In the genomic region with DNA sequence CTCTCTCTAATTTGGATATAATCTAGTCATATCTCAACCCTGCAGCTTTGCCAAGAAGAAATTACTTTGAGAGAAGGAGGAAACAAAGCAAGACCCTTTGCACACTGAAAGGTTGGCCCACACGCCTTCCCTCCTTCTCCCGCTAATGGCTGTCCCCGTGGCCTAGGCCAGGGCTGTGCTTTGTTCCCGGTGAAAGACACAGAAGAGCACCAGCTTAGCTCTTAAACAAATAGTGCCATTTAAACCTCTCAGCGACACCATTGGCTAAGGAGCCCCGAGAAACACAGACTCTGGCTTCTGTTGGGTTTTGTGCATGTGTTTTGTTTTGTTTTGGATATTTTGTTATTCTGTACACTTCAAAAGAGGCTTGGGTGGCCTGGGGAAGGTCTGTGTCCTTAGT, we compare ENCODE assay signal across 18 mouse cellular contexts. TPM values are rescaled to one million over a fixed set of nuclear protein-coding genes. Genes with fewer than 3 reads are reported as not detected.
DNase-seq lines count a peak whose midpoint lies in the region; ATAC-seq and TF ChIP-seq lines count a peak whose summit lies in the region.
"Had no signal": no experiment of that assay in that cellular context is flagged by ENCODE, and none has a peak within 500 bp of the region (broad histone marks: within the 10 kb centered on the region; RNA-seq: fewer than 3 reads in every experiment).

No protein-coding gene starts in this region.

- H3K4me3 ChIP-seq in forebrain, embryonic 14.5 days (ENCODE audit: low read depth, low read length) = no peak overlapping the region
- H3K4me3 ChIP-seq in forebrain, embryonic 12.5 days (replicated peaks) = no peak overlapping the region
- H3K4me3 ChIP-seq in midbrain, embryonic 11.5 days (ENCODE audit: low read depth, low read length) = no peak overlapping the region
- no peak overlapping the region for H3K4me3 ChIP-seq in midbrain, embryonic 14.5 days (replicated peaks; ENCODE audit: low read depth, low read length)
- H3K4me3 ChIP-seq in small intestine, adult 2 months (ENCODE audit: low read depth, low read length) = no peak overlapping the region
- H3K4me3 ChIP-seq: embryonic facial prominence, embryonic 10.5 days; embryonic facial prominence, embryonic 12.5 days; forebrain, embryonic 15.5 days had no signal

- no peak for ATAC-seq in forebrain, embryonic 14.5 days
- no peak for ATAC-seq in forebrain, embryonic 12.5 days (ENCODE audit: low FRiP score)
- peak; percentile 55; the same call in 1 of the 2 replicates for ATAC-seq in midbrain, embryonic 11.5 days (ENCODE audit: low FRiP score)
- no peak for ATAC-seq in midbrain, embryonic 14.5 days (ENCODE audit: low FRiP score, low TSS enrichment)
- ATAC-seq: forebrain, embryonic 15.5 days; forebrain, postnatal 0 days had no signal

- no peak overlapping the region for H3K27ac ChIP-seq in forebrain, embryonic 14.5 days (ENCODE audit: low read depth, low read length)
- no peak overlapping the region for H3K27ac ChIP-seq in forebrain, embryonic 12.5 days
- H3K27ac ChIP-seq in midbrain, embryonic 11.5 days (ENCODE audit: low read depth, low read length) = no peak overlapping the region
- H3K27ac ChIP-seq in midbrain, embryonic 14.5 days (replicated peaks; ENCODE audit: low read depth, low read length) = no peak overlapping the region
- 0 out of 2 replicates have a peak overlapping the region, but pooled peaks have one; percentile 23 for H3K27ac ChIP-seq in small intestine, adult 2 months (ENCODE audit: insufficient read depth, low read depth, low read length)
- H3K27ac ChIP-seq: embryonic facial prominence, embryonic 10.5 days; embryonic facial prominence, embryonic 12.5 days; forebrain, embryonic 15.5 days had no signal

- no peak for TF ChIP-seq CTCF in small intestine, adult 2 months (IDR thresholded peaks at IDR 0.05; ENCODE audit: extremely low read depth, insufficient read length, insufficient replicate concordance, low read depth, low read length)

- H3K9me3 ChIP-seq in forebrain, embryonic 14.5 days (replicated peaks; ENCODE audit: control insufficient read depth, low read length) = no peaks in the 10 kb centered on the region
- no peaks in the 10 kb centered on the region for H3K9me3 ChIP-seq in forebrain, embryonic 12.5 days
- no peaks in the 10 kb centered on the region for H3K9me3 ChIP-seq in midbrain, embryonic 11.5 days (ENCODE audit: control insufficient read depth, low read length)
- H3K9me3 ChIP-seq in midbrain, embryonic 14.5 days (ENCODE audit: control insufficient read depth, low read length) = no peaks in the 10 kb centered on the region
- H3K9me3 ChIP-seq: embryonic facial prominence, embryonic 10.5 days; embryonic facial prominence, embryonic 12.5 days; forebrain, embryonic 15.5 days had no signal

- no peaks in the 10 kb centered on the region for H3K36me3 ChIP-seq in forebrain, embryonic 14.5 days (ENCODE audit: control insufficient read depth, insufficient read depth, low read length)
- H3K36me3 ChIP-seq in forebrain, embryonic 12.5 days (replicated peaks) = no peaks in the 10 kb centered on the region
- no peaks in the 10 kb centered on the region for H3K36me3 ChIP-seq in midbrain, embryonic 11.5 days (ENCODE audit: control insufficient read depth, insufficient read depth, low read length)
- no peaks in the 10 kb centered on the region for H3K36me3 ChIP-seq in midbrain, embryonic 14.5 days (ENCODE audit: control insufficient read depth, insufficient read depth, low read length)
- H3K36me3 ChIP-seq in small intestine, adult 2 months (ENCODE audit: control insufficient read depth, insufficient read depth, low read length) = no peaks in the 10 kb centered on the region
- H3K36me3 ChIP-seq: embryonic facial prominence, embryonic 10.5 days; embryonic facial prominence, embryonic 12.5 days; forebrain, embryonic 15.5 days had no signal

- WGBS in forebrain, embryonic 14.5 days = 10% methylated on average over 6 of the region's 6 CpGs
- 12% methylated on average over 6 of the region's 6 CpGs for WGBS in forebrain, embryonic 12.5 days
- WGBS in midbrain, embryonic 11.5 days = 27% methylated on average over 6 of the region's 6 CpGs
- WGBS in midbrain, embryonic 14.5 days = 29% methylated on average over 6 of the region's 6 CpGs
- 36% methylated on average over 6 of the region's 6 CpGs for WGBS in small intestine, adult 2 months

- peak; percentile 23 for DNase-seq in forebrain, embryonic 14.5 days (ENCODE audit: low spot score)
- peak; percentile 86 for DNase-seq in midbrain, embryonic 11.5 days (ENCODE audit: low spot score, missing footprints)
- no peak for DNase-seq in midbrain, embryonic 14.5 days
- no peak for DNase-seq in layer of hippocampus, adult 9-10 months (ENCODE audit: low spot score)
- DNase-seq: adrenal gland, adult 2 months; adrenal gland, postnatal 10 days; adrenal gland, postnatal 25 days; cerebellum, adult 11-12 months; cerebellum, adult 2 months; cerebellum, adult 9-10 months; cerebellum, postnatal 10 days; cerebellum, postnatal 25 days; forebrain, postnatal 0 days had no signal

- TF ChIP-seq POLR2A in small intestine, adult 2 months (IDR thresholded peaks at IDR 0.05; ENCODE audit: low read depth, low read length) = no peak

- no peak overlapping the region for H3K9ac ChIP-seq in forebrain, embryonic 14.5 days (ENCODE audit: low read length)
- H3K9ac ChIP-seq in forebrain, embryonic 12.5 days = no peak overlapping the region
- no peak overlapping the region for H3K9ac ChIP-seq in midbrain, embryonic 11.5 days (ENCODE audit: low read length)
- H3K9ac ChIP-seq in midbrain, embryonic 14.5 days (replicated peaks; ENCODE audit: low read length) = no peak overlapping the region
- H3K9ac ChIP-seq: embryonic facial prominence, embryonic 12.5 days; forebrain, embryonic 15.5 days; forebrain, postnatal 0 days had no signal

- H3K4me2 ChIP-seq in forebrain, embryonic 14.5 days (ENCODE audit: low read length) = no peak overlapping the region
- H3K4me2 ChIP-seq in forebrain, embryonic 12.5 days = no peak overlapping the region
- H3K4me2 ChIP-seq in midbrain, embryonic 11.5 days = no peak overlapping the region
- H3K4me2 ChIP-seq in midbrain, embryonic 14.5 days (ENCODE audit: low read length) = no peak overlapping the region
- H3K4me2 ChIP-seq: embryonic facial prominence, embryonic 12.5 days; forebrain, embryonic 15.5 days had no signal

- H3K27me3 ChIP-seq in forebrain, embryonic 14.5 days (replicated peaks; ENCODE audit: control insufficient read depth, insufficient read depth, low read length) = no peaks in the 10 kb centered on the region
- peaks cover 36% of the 10 kb centered on the region for H3K27me3 ChIP-seq in forebrain, embryonic 12.5 days
- H3K27me3 ChIP-seq in midbrain, embryonic 11.5 days (ENCODE audit: control insufficient read depth, insufficient read depth, low read length) = no peaks in the 10 kb centered on the region
- no peaks in the 10 kb centered on the region for H3K27me3 ChIP-seq in midbrain, embryonic 14.5 days (ENCODE audit: control insufficient read depth, insufficient read depth, low read length)
- no peaks in the 10 kb centered on the region for H3K27me3 ChIP-seq in small intestine, adult 2 months (ENCODE audit: control insufficient read depth, insufficient read depth, low read length)
- H3K27me3 ChIP-seq: forebrain, embryonic 15.5 days had no signal

- H3K4me1 ChIP-seq in forebrain, embryonic 14.5 days (ENCODE audit: control insufficient read depth, insufficient read depth, low read length) = no peaks in the 10 kb centered on the region
- peaks cover 11% of the 10 kb centered on the region for H3K4me1 ChIP-seq in forebrain, embryonic 12.5 days
- no peaks in the 10 kb centered on the region for H3K4me1 ChIP-seq in midbrain, embryonic 11.5 days (ENCODE audit: control insufficient read depth, insufficient read depth, low read length)
- H3K4me1 ChIP-seq in midbrain, embryonic 14.5 days (ENCODE audit: control insufficient read depth, insufficient read depth, low read length) = no peaks in the 10 kb centered on the region
- peaks cover 39% of the 10 kb centered on the region for H3K4me1 ChIP-seq in small intestine, adult 2 months (ENCODE audit: control insufficient read depth, insufficient read depth, insufficient read length, low read length)
- H3K4me1 ChIP-seq: forebrain, embryonic 15.5 days had no signal

RNA-seq across cellular contexts. Expression of a gene that starts 37.5 kb away (rescaled TPM):
- 196 and 221 TPM in 2 replicates for polyA plus RNA-seq in forebrain, embryonic 14.5 days (2014; fragmentation: Nextera tagmentation; extraction: Ambion mirVana)
- 212 and 220 TPM in 2 replicates for polyA plus RNA-seq in forebrain, embryonic 12.5 days (2016; fragmentation: Nextera tagmentation; extraction: Ambion mirVana)
- polyA plus RNA-seq in midbrain, embryonic 11.5 days (2014; fragmentation: Nextera tagmentation; extraction: Ambion mirVana) = 379 and 401 TPM in 2 replicates
- polyA plus RNA-seq in midbrain, embryonic 14.5 days (2014; fragmentation: Nextera tagmentation; extraction: Ambion mirVana) = 720 and 768 TPM in 2 replicates
- polyA plus RNA-seq in small intestine, adult 2 months (2012; rRNA removed) = 19.4 and 45.3 TPM in 2 replicates

Comparison
In these comparisons a context has a peak if more than half of its experiments do, and no peak if none do; other contexts are left out.
1. DNase-seq: peak in forebrain, embryonic 14.5 days (single experiment) and midbrain, embryonic 11.5 days (single experiment); none in midbrain, embryonic 14.5 days (single experiment) and layer of hippocampus, adult 9-10 months (single experiment).